Mouse (Mus musculus): Measurements from ENCODE around the gene Cbx3.
"Not testable (repeated sequence)": the region's sequence is repeated elsewhere in the genome, so short reads cannot be mapped to it uniquely, and the experiment has no call there.

Gene Cbx3

GRCm38 (mm10) chr6:51467649-51468048 lies 2.5 kb upstream of the Cbx3 start:
- in situ Hi-C loops (cut with MboI; ENCODE audit: unreplicated experiment in 2 of 2) = loop anchor here (10.0 to 25.0 kb wide), 5 partner anchors 293 to 1345 kb away; partner anchors contain the start of genes Hibadh (in 1 of the 2) and Skap2 (in 1 of the 2)

- in situ Hi-C loops (cut with MboI; ENCODE audit: unreplicated experiment in 2 of 2) = loop anchor here (10.0 to 25.0 kb wide), 5 partner anchors 294 to 1343 kb away; partner anchors contain the start of genes Hibadh (in 1 of the 2) and Skap2 (in 1 of the 2)
Observed at GRCm38 (mm10) chr6:51468891-51469561, 1.1 kb upstream of the Cbx3 start.

- in situ Hi-C loops (cut with MboI; ENCODE audit: unreplicated experiment in 2 of 2) = loop anchor here (5.0 to 25.0 kb wide), 9 partner anchors 295 to 1342 kb away; partner anchors contain the start of genes Hibadh (in 2 of the 2) and Skap2 (in 2 of the 2)
Observed at GRCm38 (mm10) chr6:51469715-51470310, 347 bp upstream of the Cbx3 start, which contains the start of gene Hnrnpa2b1. Hnrnpa2b1 (minus strand) TSS chr6:51469894.

GRCm38 (mm10) chr6:51471179-51471505 lies 982 bp downstream of the Cbx3 start:
- in situ Hi-C loops (cut with MboI; ENCODE audit: unreplicated experiment in 2 of 2) = loop anchor here (5.0 to 25.0 kb wide), 8 partner anchors 299 to 1341 kb away; partner anchors contain the start of genes Hibadh (in 2 of the 2) and Skap2 (in 2 of the 2)

- in situ Hi-C loops (cut with MboI; ENCODE audit: unreplicated experiment in 2 of 2) = loop anchor here (5.0 to 25.0 kb wide), 8 partner anchors 299 to 1341 kb away; partner anchors contain the start of genes Hibadh (in 2 of the 2) and Skap2 (in 2 of the 2)
Observed at GRCm38 (mm10) chr6:51471782-51472181, 1.6 kb downstream of the Cbx3 start.

- in situ Hi-C loops (cut with MboI; ENCODE audit: unreplicated experiment in 2 of 2) = loop anchor here (5.0 to 25.0 kb wide), 8 partner anchors 300 to 1340 kb away; partner anchors contain the start of genes Hibadh (in 2 of the 2) and Skap2 (in 2 of the 2)
Observed at GRCm38 (mm10) chr6:51472213-51472612, 2.1 kb downstream of the Cbx3 start.

- in situ Hi-C loops (cut with MboI; ENCODE audit: unreplicated experiment in 2 of 2) = loop anchor here in 1 of 2 experiments (10.0 kb wide), 3 partner anchors 536 to 1166 kb away; partner anchors contain the start of genes Hibadh and Skap2
Observed at GRCm38 (mm10) chr6:51479136-51479731, 9.1 kb downstream of the Cbx3 start.

GRCm38 (mm10) chr6:51481548-51481947 lies 11.4 kb downstream of the Cbx3 start:
- in situ Hi-C loops (cut with MboI; ENCODE audit: unreplicated experiment in 2 of 2) = no loop called here

- in situ Hi-C loops (cut with MboI; ENCODE audit: unreplicated experiment in 2 of 2) = no loop called here
Observed at GRCm38 (mm10) chr6:51483861-51484260, 13.7 kb downstream of the Cbx3 start.

- in situ Hi-C loops (cut with MboI; ENCODE audit: unreplicated experiment in 2 of 2) = not testable (repeated sequence)
Observed at GRCm38 (mm10) chr6:51484556-51484955, 14.4 kb downstream of the Cbx3 start.

- in situ Hi-C loops (cut with MboI; ENCODE audit: unreplicated experiment in 2 of 2) = no loop called here
Observed at GRCm38 (mm10) chr6:51485646-51486045, 15.5 kb downstream of the Cbx3 start.

GRCm38 (mm10) chr6:51486076-51486710 lies 16.0 kb downstream of the Cbx3 start:
- in situ Hi-C loops (cut with MboI; ENCODE audit: unreplicated experiment in 2 of 2) = no loop called here

GRCm38 (mm10) chr6:51486731-51487130 lies 16.6 kb downstream of the Cbx3 start:
- in situ Hi-C loops (cut with MboI; ENCODE audit: unreplicated experiment in 2 of 2) = no loop called here

GRCm38 (mm10) chr6:51489787-51490186 lies 19.6 kb downstream of the Cbx3 start:
- in situ Hi-C loops (cut with MboI; ENCODE audit: unreplicated experiment in 2 of 2) = no loop called here

GRCm38 (mm10) chr6:51497321-51498111 lies 27.4 kb downstream of the Cbx3 start:
- in situ Hi-C loops (cut with MboI; ENCODE audit: unreplicated experiment in 2 of 2) = no loop called here

- in situ Hi-C loops (cut with MboI; ENCODE audit: unreplicated experiment in 2 of 2) = no loop called here
Observed at GRCm38 (mm10) chr6:51505671-51506070, 35.5 kb downstream of the Cbx3 start.

- in situ Hi-C loops (cut with MboI; ENCODE audit: unreplicated experiment in 2 of 2) = no loop called here
Observed at GRCm38 (mm10) chr6:51507556-51507955, 37.4 kb downstream of the Cbx3 start.

GRCm38 (mm10) chr6:51508750-51509648 lies 38.8 kb downstream of the Cbx3 start:
- in situ Hi-C loops (cut with MboI; ENCODE audit: unreplicated experiment in 2 of 2) = no loop called here

GRCm38 (mm10) chr6:51510094-51510493 lies 39.9 kb downstream of the Cbx3 start:
- in situ Hi-C loops (cut with MboI; ENCODE audit: unreplicated experiment in 2 of 2) = no loop called here
